Mouse (Mus musculus) left cerebral cortex, adult 18-20 months (tissue): Measurements from ENCODE around the gene Oxgr1. TPM values are rescaled to one million over a fixed set of nuclear protein-coding genes. Genes with fewer than 3 reads are reported as not detected.
"Not testable (repeated sequence)": the region's sequence is repeated elsewhere in the genome, so short reads cannot be mapped to it uniquely, and the experiment has no call there.

Source experiments
- DNase-seq, 2 experiments: peaks; one replicate each; pipeline ENCODE4 v3.0.0; 2021 to 2022; ENCODE audit warnings: low spot score in 2 of 2, mixed read lengths in 1 of 2
- long read RNA-seq, 2 experiments: library from polyadenylated mRNA; stranded (forward); transcript quantifications; one replicate each; pipeline ENCODE4 v2.0.0; 2021
- total RNA-seq, 2 experiments: library from RNA; stranded (reverse); gene quantifications; 2 replicates each; pipeline ENCODE4 v1.2.3; 2021

Gene Oxgr1
- total RNA-seq: under 1 TPM in 1 of 2 experiments, not detected in 1; 0.12 TPM
- long read RNA-seq, experiment 1: 0 reads
- long read RNA-seq, experiment 2: 0 reads

- no peak for DNase-seq
Observed at GRCm38 (mm10) chr14:120042187-120042820, at the start of gene Oxgr1. TSS of gene Oxgr1 (minus strand) at chr14:120042435.

- DNase-seq: no peak
Observed at GRCm38 (mm10) chr14:120090401-120090800, 48.2 kb upstream of the Oxgr1 start.

- no peak for DNase-seq
Observed at GRCm38 (mm10) chr14:120089649-120090360, 47.6 kb upstream of the Oxgr1 start.

- no peak for DNase-seq
Observed at GRCm38 (mm10) chr14:120089006-120089648, 46.9 kb upstream of the Oxgr1 start.

- no peak for DNase-seq
Observed at GRCm38 (mm10) chr14:120084084-120084667, 41.9 kb upstream of the Oxgr1 start.

- peak in 1 of 2 experiments; percentile 26 for DNase-seq
Observed at GRCm38 (mm10) chr14:120076192-120076591, 34.0 kb upstream of the Oxgr1 start.

- DNase-seq: no peak
Observed at GRCm38 (mm10) chr14:120075746-120076145, 33.5 kb upstream of the Oxgr1 start.

GRCm38 (mm10) chr14:120074231-120074630 is 32.0 kb upstream of the Oxgr1 start:
- no peak for DNase-seq

- peak; percentile 72 to 76 for DNase-seq
Observed at GRCm38 (mm10) chr14:120061096-120061495, 18.9 kb upstream of the Oxgr1 start.

GRCm38 (mm10) chr14:120033454-120033853 is 8.8 kb downstream of the Oxgr1 start:
- DNase-seq: no peak

GRCm38 (mm10) chr14:120019948-120020347 is 22.3 kb downstream of the Oxgr1 start:
- DNase-seq: no peak

- no peak for DNase-seq
Observed at GRCm38 (mm10) chr14:120009969-120010872, 32.0 kb downstream of the Oxgr1 start.

GRCm38 (mm10) chr14:120005153-120005552 is 37.1 kb downstream of the Oxgr1 start:
- DNase-seq: peak in 1 of 2 experiments; percentile 9

GRCm38 (mm10) chr14:120003661-120004060 is 38.6 kb downstream of the Oxgr1 start:
- DNase-seq: no peak

GRCm38 (mm10) chr14:120002673-120003072 is 39.6 kb downstream of the Oxgr1 start:
- DNase-seq: no peak

GRCm38 (mm10) chr14:119989651-119990050 is 52.6 kb downstream of the Oxgr1 start:
- no peak for DNase-seq

- peak in 1 of 2 experiments; percentile 2 for DNase-seq
Observed at GRCm38 (mm10) chr14:119988937-119989645, 53.1 kb downstream of the Oxgr1 start.

- DNase-seq: no peak
Observed at GRCm38 (mm10) chr14:119987257-119987656, 55.0 kb downstream of the Oxgr1 start.

- no peak for DNase-seq
Observed at GRCm38 (mm10) chr14:119986778-119987177, 55.5 kb downstream of the Oxgr1 start.

GRCm38 (mm10) chr14:119986351-119986750 is 55.9 kb downstream of the Oxgr1 start:
- not testable (repeated sequence) for DNase-seq
